Comparison of ENCODE assay signal across 8 mouse cellular contexts in the genomic region with DNA sequence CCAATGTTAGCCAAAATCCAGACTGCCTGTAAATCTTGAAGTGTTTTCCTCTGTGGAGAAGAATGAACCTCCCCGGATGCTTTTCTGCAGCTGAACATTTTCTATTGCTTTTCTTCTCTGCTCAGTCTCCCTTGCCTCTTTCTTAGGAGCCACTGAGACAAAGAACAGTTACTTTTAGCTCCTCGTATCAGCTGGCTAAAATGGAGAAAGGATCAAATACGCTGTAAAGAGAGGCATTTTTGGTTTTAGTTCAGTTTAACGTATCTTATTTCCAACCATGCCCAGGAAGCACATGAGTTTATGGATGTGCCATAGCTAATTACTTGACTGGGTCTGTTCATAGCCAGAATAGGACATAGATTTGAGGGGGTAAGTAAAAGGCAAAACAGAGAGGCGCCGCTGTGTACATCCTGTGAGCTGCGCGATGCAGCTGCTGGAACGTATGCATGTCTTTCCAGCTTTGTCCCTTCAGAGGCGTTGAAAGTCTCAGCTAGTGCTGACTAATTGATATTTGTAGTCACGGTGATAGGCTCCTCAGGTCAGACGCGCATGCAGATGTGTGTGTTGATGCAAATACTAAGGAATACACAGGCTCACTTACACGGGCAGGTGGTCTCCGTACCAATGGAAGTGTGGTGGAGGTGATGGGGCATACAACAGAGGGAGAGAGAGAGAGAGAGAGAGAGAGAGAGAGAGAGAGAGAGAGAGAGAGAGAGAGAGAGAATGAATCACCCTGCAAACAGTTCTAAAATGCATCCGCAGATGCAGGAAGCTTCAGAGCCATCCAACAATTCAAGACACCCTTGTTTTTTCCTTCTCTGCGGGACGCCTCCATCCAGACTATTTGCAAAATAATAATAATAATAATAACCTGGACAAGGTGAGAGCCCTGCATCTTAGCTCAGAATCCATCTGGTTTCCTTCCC.
DNase-seq lines count a peak whose midpoint lies in the region; ATAC-seq and TF ChIP-seq lines count a peak whose summit lies in the region.
"Had no signal": no experiment of that assay in that cellular context is flagged by ENCODE, and none has a peak within 500 bp of the region (broad histone marks: within the 10 kb centered on the region; RNA-seq: fewer than 3 reads in every experiment).

No protein-coding gene starts in this region.

- ATAC-seq in forebrain, embryonic 15.5 days (replicated peaks), result peak; percentile 46
- no peak for ATAC-seq in limb, embryonic 15.5 days (ENCODE audit: insufficient number of reproducible peaks, low FRiP score, low TSS enrichment, low read depth)
- no peak for ATAC-seq in stomach, postnatal 0 days (ENCODE audit: low FRiP score, low TSS enrichment)

- peak overlapping the region; percentile 77 for H3K9ac ChIP-seq in forebrain, embryonic 15.5 days (replicated peaks)
- no peak overlapping the region for H3K9ac ChIP-seq in limb, embryonic 15.5 days
- no peak overlapping the region for H3K9ac ChIP-seq in stomach, postnatal 0 days (ENCODE audit: low read length)
- H3K9ac ChIP-seq: lung, embryonic 15.5 days had no signal

- peak; percentile 17 to 23 for DNase-seq in left cerebral cortex, adult 2 months (ENCODE audit: extremely low spot score in 1 of 2, low spot score in 2 of 2)
- DNase-seq in left cerebral cortex, adult 11 months (ENCODE audit: low spot score), result no peak
- no peak for DNase-seq in stomach, postnatal 0 days (ENCODE audit: low spot score)
- DNase-seq in gastrocnemius, adult 8-10 months (ENCODE audit: low spot score in 2 of 2), result no peak
- no peak for DNase-seq in natural killer cell, adult 2 months (ENCODE audit: low spot score in 2 of 2)

- no peaks in the 10 kb centered on the region for H3K36me3 ChIP-seq in forebrain, embryonic 15.5 days
- no peaks in the 10 kb centered on the region for H3K36me3 ChIP-seq in limb, embryonic 15.5 days
- no peaks in the 10 kb centered on the region for H3K36me3 ChIP-seq in stomach, postnatal 0 days (ENCODE audit: control insufficient read depth, insufficient read depth, low read length)
- H3K36me3 ChIP-seq: lung, embryonic 15.5 days had no signal

- TF ChIP-seq CTCF in left cerebral cortex, adult 2 months (IDR thresholded peaks at IDR 0.05), result no peak
- TF ChIP-seq CTCF in stomach, postnatal 0 days (IDR thresholded peaks at IDR 0.05; ENCODE audit: low read depth), result no peak

- intact Hi-C loops in left cerebral cortex, adult 2 months (cut with DNase I), result loop anchor here (2.0 to 5.0 kb wide), 4 partner anchors 69 to 574 kb away; no protein-coding TSS in a partner anchor

- H3K27ac ChIP-seq in left cerebral cortex, adult 2 months, result peak overlapping the region; percentile 92
- peak overlapping the region; percentile 99 for H3K27ac ChIP-seq in forebrain, embryonic 15.5 days (replicated peaks)
- H3K27ac ChIP-seq in limb, embryonic 15.5 days, result peak overlapping the region; percentile 65
- H3K27ac ChIP-seq in stomach, postnatal 0 days (replicated peaks), result peak overlapping the region; percentile 13; the same call in 1 of the 2 replicates
- H3K27ac ChIP-seq: lung, embryonic 15.5 days had no signal

- no peaks in the 10 kb centered on the region for H3K27me3 ChIP-seq in forebrain, embryonic 15.5 days
- no peaks in the 10 kb centered on the region for H3K27me3 ChIP-seq in limb, embryonic 15.5 days
- H3K27me3 ChIP-seq in stomach, postnatal 0 days (ENCODE audit: control insufficient read depth, insufficient read depth, low read length), result no peaks in the 10 kb centered on the region
- H3K27me3 ChIP-seq: lung, embryonic 15.5 days had no signal

- no peak for TF ChIP-seq EP300 in stomach, postnatal 0 days (optimal IDR thresholded peaks at IDR 0.05)

- H3K4me3 ChIP-seq in left cerebral cortex, adult 2 months, result peak overlapping the region; percentile 54
- H3K4me3 ChIP-seq in forebrain, embryonic 15.5 days, result peak overlapping the region; percentile 48
- peak overlapping the region; percentile 13; the same call in 1 of the 2 replicates for H3K4me3 ChIP-seq in limb, embryonic 15.5 days
- no peak overlapping the region for H3K4me3 ChIP-seq in stomach, postnatal 0 days (ENCODE audit: low read depth, low read length)
- H3K4me3 ChIP-seq: lung, embryonic 15.5 days had no signal

- H3K4me1 ChIP-seq in forebrain, embryonic 15.5 days, result peaks cover 46% of the 10 kb centered on the region
- H3K4me1 ChIP-seq in limb, embryonic 15.5 days, result peaks cover 35% of the 10 kb centered on the region
- H3K4me1 ChIP-seq in stomach, postnatal 0 days (replicated peaks; ENCODE audit: control insufficient read depth, insufficient read depth), result no peaks in the 10 kb centered on the region

- H3K4me2 ChIP-seq in forebrain, embryonic 15.5 days (replicated peaks), result peak overlapping the region; percentile 62
- peak overlapping the region; percentile 17 for H3K4me2 ChIP-seq in limb, embryonic 15.5 days
- peak overlapping the region; percentile 42 for H3K4me2 ChIP-seq in stomach, postnatal 0 days (replicated peaks; ENCODE audit: low read depth)
- H3K4me2 ChIP-seq: lung, embryonic 15.5 days had no signal

- 11% methylated on average over 18 of the region's 18 CpGs for WGBS in forebrain, embryonic 15.5 days
- WGBS in limb, embryonic 15.5 days, result 53% methylated on average over 18 of the region's 18 CpGs
- 67% methylated on average over 18 of the region's 18 CpGs for WGBS in stomach, postnatal 0 days

- no peaks in the 10 kb centered on the region for H3K9me3 ChIP-seq in forebrain, embryonic 15.5 days
- H3K9me3 ChIP-seq in limb, embryonic 15.5 days, result no peaks in the 10 kb centered on the region
- H3K9me3 ChIP-seq in stomach, postnatal 0 days (ENCODE audit: control insufficient read depth, low read length), result no peaks in the 10 kb centered on the region
- H3K9me3 ChIP-seq: lung, embryonic 15.5 days had no signal

Comparison
In these comparisons a context has a peak if more than half of its experiments do, and no peak if none do; other contexts are left out.
1. DNase-seq: peak in left cerebral cortex, adult 2 months (2 of 2); none in left cerebral cortex, adult 11 months (single experiment), stomach, postnatal 0 days (single experiment), gastrocnemius, adult 8-10 months (0 of 2) and natural killer cell, adult 2 months (0 of 2).
2. H3K27ac ChIP-seq: peak in every context shown above with its lines; median percentile 99 in forebrain, embryonic 15.5 days; 92 in left cerebral cortex, adult 2 months; 65 in limb, embryonic 15.5 days; 13 in stomach, postnatal 0 days.
3. Peak in every context shown above with its lines, with median percentiles within 50 percentile points of each other: H3K4me2 ChIP-seq.